Mouse (Mus musculus): ENCODE data around the gene Gm49661.

Gm49661 gene

GRCm38 (mm10) chr8:84979599-84980421 is 10.6 kb upstream of the Gm49661 start:
- Histone ChIP-seq H3K36me3 (ENCODE audit: insufficient read depth, low read length) (peaks cover 13% of the 10 kb centered on the region; the same call in 1 of the 2 replicates), H3K27me3 (ENCODE audit: insufficient read depth, low read length) (no peaks in the 10 kb centered on the region), H3K4me3 (replicated peaks; ENCODE audit: low read length) (peak overlapping the region; percentile 91), H3K9me3 (ENCODE audit: low read length) (no peaks in the 10 kb centered on the region), H3K4me1 (replicated peaks; ENCODE audit: low read depth, low read length) (peaks cover 70% of the 10 kb centered on the region)
- no peak for TF ChIP-seq CTCF (conservative IDR thresholded peaks at IDR 0.05; ENCODE audit: low read length)
- no peak for TF ChIP-seq NANOG (IDR thresholded peaks at IDR 0.05; ENCODE audit: borderline replicate concordance, low read length)
- TF ChIP-seq POU5F1 (IDR thresholded peaks at IDR 0.05; ENCODE audit: borderline replicate concordance, low read length) = no peak

- Histone ChIP-seq H3K27me3 (ENCODE audit: insufficient read depth, low read length) (no peaks in the 10 kb centered on the region), H3K36me3 (ENCODE audit: insufficient read depth, low read length) (peaks cover 16% of the 10 kb centered on the region), H3K9me3 (ENCODE audit: low read length) (no peaks in the 10 kb centered on the region), H3K4me1 (replicated peaks; ENCODE audit: low read depth, low read length) (peaks cover 68% of the 10 kb centered on the region), H3K4me3 (replicated peaks; ENCODE audit: low read length) (peak within 1 kb of the TSS; percentile 91)
- TF ChIP-seq POU5F1 (IDR thresholded peaks at IDR 0.05; ENCODE audit: borderline replicate concordance, low read length) (no peak), CTCF (conservative IDR thresholded peaks at IDR 0.05; ENCODE audit: low read length) (no peak), NANOG (IDR thresholded peaks at IDR 0.05; ENCODE audit: borderline replicate concordance, low read length) (no peak)
Measured at GRCm38 (mm10) chr8:84978248-84978940, 9.2 kb upstream of the Gm49661 start, which contains the start of gene Junb. Junb (minus strand) TSS chr8:84978718.

GRCm38 (mm10) chr8:84977435-84978247 is 8.4 kb upstream of the Gm49661 start:
- peaks cover 21% of the 10 kb centered on the region for H3K36me3 ChIP-seq (ENCODE audit: insufficient read depth, low read length)
- H3K4me1 ChIP-seq (replicated peaks; ENCODE audit: low read depth, low read length) = peaks cover 63% of the 10 kb centered on the region
- TF ChIP-seq CTCF (conservative IDR thresholded peaks at IDR 0.05; ENCODE audit: low read length) = no peak
- no peak for TF ChIP-seq NANOG (IDR thresholded peaks at IDR 0.05; ENCODE audit: borderline replicate concordance, low read length)
- no peak for TF ChIP-seq POU5F1 (IDR thresholded peaks at IDR 0.05; ENCODE audit: borderline replicate concordance, low read length)
- H3K27me3 ChIP-seq (ENCODE audit: insufficient read depth, low read length) = no peaks in the 10 kb centered on the region
- no peaks in the 10 kb centered on the region for H3K9me3 ChIP-seq (ENCODE audit: low read length)
- H3K4me3 ChIP-seq (replicated peaks; ENCODE audit: low read length) = peak overlapping the region; percentile 91

GRCm38 (mm10) chr8:84976763-84977434 is 7.7 kb upstream of the Gm49661 start:
- Histone ChIP-seq H3K4me3 (replicated peaks; ENCODE audit: low read length) (peak overlapping the region; percentile 91), H3K9me3 (ENCODE audit: low read length) (no peaks in the 10 kb centered on the region), H3K4me1 (replicated peaks; ENCODE audit: low read depth, low read length) (peaks cover 55% of the 10 kb centered on the region), H3K27me3 (ENCODE audit: insufficient read depth, low read length) (no peaks in the 10 kb centered on the region), H3K36me3 (ENCODE audit: insufficient read depth, low read length) (peaks cover 27% of the 10 kb centered on the region)
- no peak for TF ChIP-seq CTCF (conservative IDR thresholded peaks at IDR 0.05; ENCODE audit: low read length)
- no peak for TF ChIP-seq POU5F1 (IDR thresholded peaks at IDR 0.05; ENCODE audit: borderline replicate concordance, low read length)
- no peak for TF ChIP-seq NANOG (IDR thresholded peaks at IDR 0.05; ENCODE audit: borderline replicate concordance, low read length)

GRCm38 (mm10) chr8:84976031-84976762 is 7.0 kb upstream of the Gm49661 start:
- TF ChIP-seq CTCF (conservative IDR thresholded peaks at IDR 0.05; ENCODE audit: low read length) (no peak), POU5F1 (IDR thresholded peaks at IDR 0.05; ENCODE audit: borderline replicate concordance, low read length) (no peak), NANOG (IDR thresholded peaks at IDR 0.05; ENCODE audit: borderline replicate concordance, low read length) (no peak)
- Histone ChIP-seq H3K4me1 (replicated peaks; ENCODE audit: low read depth, low read length) (peaks cover 54% of the 10 kb centered on the region), H3K4me3 (replicated peaks; ENCODE audit: low read length) (peak overlapping the region; percentile 91), H3K27me3 (ENCODE audit: insufficient read depth, low read length) (no peaks in the 10 kb centered on the region), H3K36me3 (ENCODE audit: insufficient read depth, low read length) (peaks cover 34% of the 10 kb centered on the region), H3K9me3 (ENCODE audit: low read length) (no peaks in the 10 kb centered on the region)

GRCm38 (mm10) chr8:84975434-84975833 is 6.2 kb upstream of the Gm49661 start:
- H3K9me3 ChIP-seq (ENCODE audit: low read length) = no peaks in the 10 kb centered on the region
- no peaks in the 10 kb centered on the region for H3K27me3 ChIP-seq (ENCODE audit: insufficient read depth, low read length)
- H3K4me3 ChIP-seq (replicated peaks; ENCODE audit: low read length) = peak overlapping the region; percentile 91
- H3K36me3 ChIP-seq (ENCODE audit: insufficient read depth, low read length) = peaks cover 41% of the 10 kb centered on the region
- H3K4me1 ChIP-seq (replicated peaks; ENCODE audit: low read depth, low read length) = peaks cover 54% of the 10 kb centered on the region
- TF ChIP-seq CTCF (conservative IDR thresholded peaks at IDR 0.05; ENCODE audit: low read length) (peak; percentile 99), POU5F1 (IDR thresholded peaks at IDR 0.05; ENCODE audit: borderline replicate concordance, low read length) (no peak)

GRCm38 (mm10) chr8:84974543-84975142 is 5.4 kb upstream of the Gm49661 start:
- H3K4me3 ChIP-seq (replicated peaks; ENCODE audit: low read length) = no peak overlapping the region
- no peak for TF ChIP-seq NANOG (IDR thresholded peaks at IDR 0.05; ENCODE audit: borderline replicate concordance, low read length)
- no peak for TF ChIP-seq POU5F1 (IDR thresholded peaks at IDR 0.05; ENCODE audit: borderline replicate concordance, low read length)
- no peak for TF ChIP-seq CTCF (conservative IDR thresholded peaks at IDR 0.05; ENCODE audit: low read length)
- H3K27me3 ChIP-seq (ENCODE audit: insufficient read depth, low read length) = no peaks in the 10 kb centered on the region
- peaks cover 45% of the 10 kb centered on the region for H3K36me3 ChIP-seq (ENCODE audit: insufficient read depth, low read length)
- no peaks in the 10 kb centered on the region for H3K9me3 ChIP-seq (ENCODE audit: low read length)
- H3K4me1 ChIP-seq (replicated peaks; ENCODE audit: low read depth, low read length) = peaks cover 56% of the 10 kb centered on the region
